Mouse (Mus musculus): ENCODE data around the gene Gdi2. TPM values are rescaled to one million over a fixed set of nuclear protein-coding genes. Genes with fewer than 3 reads are reported as not detected.

The Gdi2 gene
- polyA plus RNA-seq, 1 experiment from 2014 or later = 539 TPM

DNA sequence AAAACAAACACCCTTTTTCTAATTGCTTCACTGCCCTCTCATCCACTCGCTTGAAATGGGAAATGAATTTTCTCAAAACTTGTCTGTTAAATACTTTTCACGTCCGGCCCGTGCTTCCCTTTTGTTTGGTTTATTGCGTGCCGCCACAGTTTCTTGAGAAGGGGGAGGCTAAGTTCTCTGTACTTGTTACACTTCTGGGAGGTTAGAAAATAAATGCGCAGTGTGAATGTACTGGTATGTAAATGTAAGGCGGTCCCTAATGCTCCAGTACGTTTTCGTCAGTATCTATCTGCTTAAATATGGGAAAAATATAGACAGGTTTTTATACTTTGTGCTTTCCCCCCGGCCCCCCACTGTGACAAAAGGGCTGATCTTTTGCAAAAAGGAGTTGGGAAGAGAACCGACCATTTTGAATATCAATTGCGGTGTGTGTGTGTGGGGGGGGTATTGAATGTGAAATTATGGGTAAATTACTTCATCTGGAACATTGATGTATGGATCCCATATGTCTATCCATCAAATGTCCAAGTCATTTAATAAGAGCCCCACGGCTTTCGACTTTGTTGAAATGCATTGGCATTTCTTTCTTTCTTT, 1.2 kb downstream of the Gdi2 start:
- no peak for ATAC-seq (replicated peaks; ENCODE audit: insufficient number of reproducible peaks, low FRiP score, low TSS enrichment, low read depth)
- Histone ChIP-seq H3K4me1 (ENCODE audit: control insufficient read depth, insufficient read depth, low read length) (no peaks in the 10 kb centered on the region), H3K36me3 (replicated peaks; ENCODE audit: control insufficient read depth, insufficient read depth, low read depth, low read length) (no peaks in the 10 kb centered on the region), H3K27me3 (ENCODE audit: control insufficient read depth, insufficient read depth, low read length) (no peaks in the 10 kb centered on the region), H3K27ac (replicated peaks; ENCODE audit: low read depth, low read length) (peak overlapping the region; percentile 80; the same call in 1 of the 2 replicates), H3K4me2 (ENCODE audit: low read depth, low read length) (peak overlapping the region; percentile 60), H3K4me3 (ENCODE audit: low read depth, low read length) (peak overlapping the region; percentile 61), H3K9ac (replicated peaks; ENCODE audit: low read length) (peak overlapping the region; percentile 77), H3K9me3 (replicated peaks; ENCODE audit: control insufficient read depth, low read length) (no peaks in the 10 kb centered on the region)
- WGBS = 3% methylated on average over 15 of the region's 15 CpGs
- peak; percentile 31 for DNase-seq (ENCODE audit: low spot score)

DNA sequence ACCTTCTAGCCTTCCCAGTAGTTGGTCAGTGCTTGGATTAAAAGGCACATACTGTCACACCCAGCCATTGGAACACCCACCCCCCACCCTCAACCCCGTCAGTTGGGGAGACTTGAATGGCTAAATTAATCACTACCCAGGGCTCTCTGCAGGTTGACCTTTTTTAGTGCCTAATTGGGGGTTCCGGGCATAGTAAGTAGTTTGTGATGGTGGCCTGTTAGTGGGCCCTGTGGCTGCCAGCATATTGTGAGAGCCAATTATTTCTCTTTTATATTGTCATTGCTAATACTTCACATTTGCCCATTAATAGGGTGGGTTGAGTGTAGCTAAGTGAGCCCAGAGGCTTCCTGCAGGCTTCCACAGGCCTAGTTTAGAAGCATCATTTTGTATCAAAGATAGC, 2.3 kb downstream of the Gdi2 start:
- H3K9me3 ChIP-seq (replicated peaks; ENCODE audit: control insufficient read depth, low read length) = no peaks in the 10 kb centered on the region
- 38% methylated on average over 2 of the region's 2 CpGs for WGBS
- no peak overlapping the region for H3K27ac ChIP-seq (replicated peaks; ENCODE audit: low read depth, low read length)
- H3K4me2 ChIP-seq (ENCODE audit: low read depth, low read length) = peak overlapping the region; percentile 23; the same call in 1 of the 2 replicates
- ATAC-seq (replicated peaks; ENCODE audit: insufficient number of reproducible peaks, low FRiP score, low TSS enrichment, low read depth) = no peak
- H3K27me3 ChIP-seq (ENCODE audit: control insufficient read depth, insufficient read depth, low read length) = no peaks in the 10 kb centered on the region
- no peak overlapping the region for H3K9ac ChIP-seq (replicated peaks; ENCODE audit: low read length)
- H3K4me3 ChIP-seq (ENCODE audit: low read depth, low read length) = peak overlapping the region; percentile 0; the same call in 1 of the 2 replicates
- no peak for DNase-seq (ENCODE audit: low spot score)
- no peaks in the 10 kb centered on the region for H3K36me3 ChIP-seq (replicated peaks; ENCODE audit: control insufficient read depth, insufficient read depth, low read depth, low read length)
- H3K4me1 ChIP-seq (ENCODE audit: control insufficient read depth, insufficient read depth, low read length) = no peaks in the 10 kb centered on the region

GRCm38 (mm10) chr13:3541159-3541782, 3.4 kb downstream of the Gdi2 start:
- no peak overlapping the region for H3K4me3 ChIP-seq (ENCODE audit: low read depth, low read length)
- no peaks in the 10 kb centered on the region for H3K4me1 ChIP-seq (ENCODE audit: control insufficient read depth, insufficient read depth, low read length)
- DNase-seq (ENCODE audit: low spot score) = no peak
- ATAC-seq (replicated peaks; ENCODE audit: insufficient number of reproducible peaks, low FRiP score, low TSS enrichment, low read depth) = no peak
- H3K36me3 ChIP-seq (replicated peaks; ENCODE audit: control insufficient read depth, insufficient read depth, low read depth, low read length) = no peaks in the 10 kb centered on the region
- H3K27me3 ChIP-seq (ENCODE audit: control insufficient read depth, insufficient read depth, low read length) = no peaks in the 10 kb centered on the region
- H3K27ac ChIP-seq (replicated peaks; ENCODE audit: low read depth, low read length) = no peak overlapping the region
- H3K9me3 ChIP-seq (replicated peaks; ENCODE audit: control insufficient read depth, low read length) = no peaks in the 10 kb centered on the region
- no peak overlapping the region for H3K9ac ChIP-seq (replicated peaks; ENCODE audit: low read length)
- H3K4me2 ChIP-seq (ENCODE audit: low read depth, low read length) = no peak overlapping the region
- WGBS = 91% methylated on average over 2 of the region's 2 CpGs

- H3K4me3 ChIP-seq (ENCODE audit: low read depth, low read length) = no peak overlapping the region
Measured at GRCm38 (mm10) chr13:3544077-3544874, 6.4 kb downstream of the Gdi2 start.

DNA sequence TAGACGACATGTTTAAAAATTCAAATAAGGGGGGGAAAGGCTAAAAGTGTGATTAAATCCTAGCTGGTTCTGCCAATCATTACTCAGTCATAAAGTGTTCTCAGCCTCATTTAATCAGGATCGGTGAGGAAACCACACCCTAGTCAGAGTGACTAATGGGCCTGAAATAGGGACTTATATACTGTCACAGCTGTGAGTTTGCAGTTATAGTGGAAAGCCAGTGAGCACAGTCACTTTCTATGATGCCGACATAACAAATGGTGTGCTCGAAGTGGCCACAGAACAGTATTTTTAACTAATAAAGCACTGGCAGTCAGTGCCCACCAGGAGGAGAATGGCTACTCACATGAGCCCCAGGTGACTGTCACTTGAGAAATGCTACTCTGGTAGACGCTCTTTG, 7.1 kb downstream of the Gdi2 start:
- Histone ChIP-seq H3K27me3 (ENCODE audit: control insufficient read depth, insufficient read depth, low read length) (no peaks in the 10 kb centered on the region), H3K9ac (replicated peaks; ENCODE audit: low read length) (no peak overlapping the region), H3K36me3 (replicated peaks; ENCODE audit: control insufficient read depth, insufficient read depth, low read depth, low read length) (no peaks in the 10 kb centered on the region), H3K9me3 (replicated peaks; ENCODE audit: control insufficient read depth, low read length) (no peaks in the 10 kb centered on the region), H3K27ac (replicated peaks; ENCODE audit: low read depth, low read length) (no peak overlapping the region), H3K4me1 (ENCODE audit: control insufficient read depth, insufficient read depth, low read length) (no peaks in the 10 kb centered on the region), H3K4me3 (ENCODE audit: low read depth, low read length) (no peak overlapping the region), H3K4me2 (ENCODE audit: low read depth, low read length) (no peak overlapping the region)
- DNase-seq (ENCODE audit: low spot score) = no peak
- WGBS = 88% methylated on average over 5 of the region's 5 CpGs
- ATAC-seq (replicated peaks; ENCODE audit: insufficient number of reproducible peaks, low FRiP score, low TSS enrichment, low read depth) = no peak

More at GRCm38 (mm10) chr13:3544077-3544874, 6.4 kb downstream of the Gdi2 start:
- no peak for ATAC-seq (replicated peaks; ENCODE audit: insufficient number of reproducible peaks, low FRiP score, low TSS enrichment, low read depth)
- DNase-seq (ENCODE audit: low spot score) = no peak
- H3K9ac ChIP-seq (replicated peaks; ENCODE audit: low read length) = no peak overlapping the region
- WGBS = 93% methylated on average over 4 of the region's 4 CpGs
- no peaks in the 10 kb centered on the region for H3K36me3 ChIP-seq (replicated peaks; ENCODE audit: control insufficient read depth, insufficient read depth, low read depth, low read length)
- no peak overlapping the region for H3K27ac ChIP-seq (replicated peaks; ENCODE audit: low read depth, low read length)
- H3K27me3 ChIP-seq (ENCODE audit: control insufficient read depth, insufficient read depth, low read length) = no peaks in the 10 kb centered on the region
- H3K9me3 ChIP-seq (replicated peaks; ENCODE audit: control insufficient read depth, low read length) = no peaks in the 10 kb centered on the region
- H3K4me2 ChIP-seq (ENCODE audit: low read depth, low read length) = no peak overlapping the region
- no peaks in the 10 kb centered on the region for H3K4me1 ChIP-seq (ENCODE audit: control insufficient read depth, insufficient read depth, low read length)

GRCm38 (mm10) chr13:3547410-3547809, 9.5 kb downstream of the Gdi2 start:
- no peaks in the 10 kb centered on the region for H3K27me3 ChIP-seq (ENCODE audit: control insufficient read depth, insufficient read depth, low read length)
- H3K4me1 ChIP-seq (ENCODE audit: control insufficient read depth, insufficient read depth, low read length) = no peaks in the 10 kb centered on the region
- H3K9ac ChIP-seq (replicated peaks; ENCODE audit: low read length) = no peak overlapping the region
- H3K9me3 ChIP-seq (replicated peaks; ENCODE audit: control insufficient read depth, low read length) = no peaks in the 10 kb centered on the region
- ATAC-seq (replicated peaks; ENCODE audit: insufficient number of reproducible peaks, low FRiP score, low TSS enrichment, low read depth) (no peak), DNase-seq (ENCODE audit: low spot score) (no peak)
- no peak overlapping the region for H3K27ac ChIP-seq (replicated peaks; ENCODE audit: low read depth, low read length)
- WGBS = 95% methylated on average over 3 of the region's 3 CpGs
- no peak overlapping the region for H3K4me2 ChIP-seq (ENCODE audit: low read depth, low read length)
- no peak overlapping the region for H3K4me3 ChIP-seq (ENCODE audit: low read depth, low read length)
- H3K36me3 ChIP-seq (replicated peaks; ENCODE audit: control insufficient read depth, insufficient read depth, low read depth, low read length) = no peaks in the 10 kb centered on the region

- H3K9ac ChIP-seq (replicated peaks; ENCODE audit: low read length) = no peak overlapping the region
- DNase-seq (ENCODE audit: low spot score) (no peak), ATAC-seq (replicated peaks; ENCODE audit: insufficient number of reproducible peaks, low FRiP score, low TSS enrichment, low read depth) (no peak)
- H3K27ac ChIP-seq (replicated peaks; ENCODE audit: low read depth, low read length) = no peak overlapping the region
- no peaks in the 10 kb centered on the region; the same call in 1 of the 2 replicates for H3K36me3 ChIP-seq (replicated peaks; ENCODE audit: control insufficient read depth, insufficient read depth, low read depth, low read length)
- WGBS = 89% methylated on average over 6 of the region's 6 CpGs
- no peak overlapping the region for H3K4me3 ChIP-seq (ENCODE audit: low read depth, low read length)
- H3K4me1 ChIP-seq (ENCODE audit: control insufficient read depth, insufficient read depth, low read length) = no peaks in the 10 kb centered on the region
- no peaks in the 10 kb centered on the region for H3K9me3 ChIP-seq (replicated peaks; ENCODE audit: control insufficient read depth, low read length)
- no peaks in the 10 kb centered on the region for H3K27me3 ChIP-seq (ENCODE audit: control insufficient read depth, insufficient read depth, low read length)
- no peak overlapping the region for H3K4me2 ChIP-seq (ENCODE audit: low read depth, low read length)
Measured at GRCm38 (mm10) chr13:3547856-3548255, 10.0 kb downstream of the Gdi2 start.

DNA sequence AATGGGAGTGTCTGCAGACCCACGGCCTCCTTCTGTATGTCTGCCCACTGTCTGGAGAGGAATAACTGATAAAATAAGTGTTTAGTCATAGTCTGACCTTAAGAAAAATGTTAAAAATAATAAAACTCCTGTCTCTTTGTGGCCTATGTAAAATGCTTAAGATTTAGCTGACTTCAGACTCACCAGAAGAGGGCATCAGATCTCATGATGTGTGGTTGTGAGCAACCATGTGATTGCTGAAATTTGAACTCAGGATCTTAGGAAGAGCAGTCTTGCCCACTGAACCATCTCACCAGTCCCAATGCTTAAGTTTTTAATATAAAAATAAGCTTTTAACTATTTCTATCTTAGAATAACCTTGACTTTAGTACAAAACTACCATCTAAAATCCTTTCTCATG, 25.3 kb downstream of the Gdi2 start:
- 93% methylated on average over 1 of the region's 1 CpGs for WGBS
- ATAC-seq (replicated peaks; ENCODE audit: insufficient number of reproducible peaks, low FRiP score, low TSS enrichment, low read depth) = no peak
- no peaks in the 10 kb centered on the region; the same call in none of the 2 replicates for H3K36me3 ChIP-seq (replicated peaks; ENCODE audit: control insufficient read depth, insufficient read depth, low read depth, low read length)

More for the DNA sequence above, 25.3 kb downstream of the Gdi2 start:
- H3K4me1 ChIP-seq (ENCODE audit: control insufficient read depth, insufficient read depth, low read length) = no peaks in the 10 kb centered on the region
- H3K27ac ChIP-seq (replicated peaks; ENCODE audit: low read depth, low read length) = no peak overlapping the region
- no peak for DNase-seq (ENCODE audit: low spot score)
- no peak overlapping the region for H3K4me2 ChIP-seq (ENCODE audit: low read depth, low read length)
- no peak overlapping the region for H3K4me3 ChIP-seq (ENCODE audit: low read depth, low read length)
- no peak overlapping the region for H3K9ac ChIP-seq (replicated peaks; ENCODE audit: low read length)
- no peaks in the 10 kb centered on the region for H3K9me3 ChIP-seq (replicated peaks; ENCODE audit: control insufficient read depth, low read length)
- H3K27me3 ChIP-seq (ENCODE audit: control insufficient read depth, insufficient read depth, low read length) = no peaks in the 10 kb centered on the region

All from embryonic facial prominence, embryonic 11.5 days (tissue).